Mouse (Mus musculus): ENCODE data around the gene Ddx31.

Ddx31 gene

DNA sequence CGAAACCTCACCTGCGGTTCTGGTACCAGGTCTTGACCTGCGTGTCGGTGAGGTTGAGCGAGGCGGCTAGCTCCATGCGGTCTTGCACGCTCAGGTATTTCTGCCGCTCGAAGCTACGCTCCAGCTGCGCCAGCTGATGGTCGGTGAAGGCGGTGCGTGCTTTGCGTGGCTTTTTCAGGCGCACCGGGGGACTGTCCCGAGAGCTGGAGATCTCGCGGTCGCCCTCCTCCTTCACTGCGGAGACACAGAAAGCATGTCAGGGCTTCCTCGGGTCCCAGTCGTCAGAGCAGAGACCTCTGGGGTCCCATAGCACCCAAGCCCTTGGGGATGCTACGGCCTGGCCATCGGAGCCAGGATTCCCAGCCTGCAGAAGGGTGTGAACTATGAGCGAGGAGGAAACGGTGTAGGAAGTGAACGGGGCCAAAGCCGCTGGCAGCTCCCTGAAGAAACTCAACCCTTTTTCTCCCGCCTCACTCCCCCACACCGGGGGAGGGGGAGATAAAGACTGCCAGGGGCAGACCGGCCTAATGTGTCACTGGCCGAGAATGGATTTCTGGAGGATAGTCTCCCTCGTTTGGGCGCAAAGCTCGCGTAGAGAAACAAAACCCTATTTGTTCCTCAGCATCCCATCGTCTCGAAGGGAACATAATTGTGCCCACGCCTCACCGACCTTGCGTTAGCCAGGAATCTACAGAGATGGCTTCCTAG lies 71.3 kb downstream of the Ddx31 start:
- no peak for DNase-seq (ENCODE audit: low spot score in 2 of 2)

DNA sequence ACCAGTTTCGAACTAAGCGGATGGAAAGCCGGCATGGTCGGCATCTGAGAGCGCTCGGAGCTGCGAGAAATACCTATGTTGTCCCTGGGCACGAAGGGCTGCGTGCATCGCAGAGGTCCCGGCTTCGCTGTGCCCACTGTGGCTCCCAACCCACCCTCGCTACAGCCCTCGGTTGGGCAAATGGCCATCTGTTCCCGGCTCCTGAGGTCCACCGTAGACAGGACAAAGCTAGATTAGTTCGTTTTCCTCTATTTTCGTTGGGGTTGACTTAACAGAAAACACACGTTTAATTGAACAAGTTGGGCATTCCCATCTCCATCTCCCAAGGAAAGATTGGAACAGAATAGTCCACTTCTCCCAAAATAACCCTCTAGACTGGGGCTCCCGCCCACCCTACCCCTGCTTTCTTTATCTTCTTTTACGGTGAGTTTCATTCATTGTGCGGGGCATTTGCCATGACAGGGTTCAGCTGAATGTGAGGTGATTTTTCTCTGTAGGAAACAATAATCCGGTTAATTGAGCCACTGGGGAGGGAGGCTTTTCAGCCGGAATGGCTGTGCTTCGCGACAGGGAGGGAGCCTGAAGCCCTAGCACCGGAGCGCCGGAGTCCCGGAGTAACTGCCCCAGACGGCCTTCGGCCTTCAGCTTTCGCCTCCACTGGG lies 72.0 kb downstream of the Ddx31 start:
- DNase-seq (ENCODE audit: low spot score in 2 of 2), result no peak

DNA sequence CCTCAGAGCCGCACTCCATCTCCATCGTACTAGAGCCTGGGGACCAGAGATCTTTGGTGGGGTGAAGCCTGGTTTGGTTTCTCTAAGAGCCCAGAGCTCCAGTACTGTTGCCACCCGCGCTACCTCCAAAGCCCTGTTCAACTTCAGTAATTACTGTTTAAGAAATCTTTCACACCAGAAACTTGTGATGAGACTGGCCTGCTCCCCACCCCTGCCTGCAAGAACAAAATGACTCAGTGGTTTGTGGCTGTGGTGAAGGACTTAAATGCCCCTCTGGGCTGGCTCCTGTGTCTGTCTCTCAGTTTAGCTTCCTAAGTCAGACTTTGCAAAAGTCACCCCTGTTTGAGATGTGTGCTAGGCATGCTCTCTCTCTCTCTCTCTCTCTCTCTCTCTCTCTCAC lies 72.8 kb downstream of the Ddx31 start:
- no peak for DNase-seq (ENCODE audit: low spot score in 2 of 2)

DNA sequence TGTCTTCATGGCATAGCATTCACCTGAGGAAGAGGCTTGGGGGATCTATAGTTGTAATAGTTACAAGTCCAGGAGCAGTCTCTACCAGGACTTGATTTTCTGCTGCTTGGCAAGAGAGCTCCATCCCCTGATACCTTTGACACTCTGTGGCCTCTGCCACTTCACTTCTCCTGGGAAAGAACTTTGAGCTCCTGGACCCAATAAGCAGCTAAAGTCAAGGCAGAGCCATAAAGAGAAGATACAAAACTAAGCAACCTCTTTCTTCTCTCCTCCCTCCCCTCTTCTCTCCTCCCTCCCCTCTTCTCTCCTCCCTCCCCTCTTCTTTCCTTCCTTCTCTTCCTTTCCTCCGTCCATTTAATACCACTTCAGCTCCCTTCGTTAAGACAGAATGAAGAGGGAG lies 73.9 kb downstream of the Ddx31 start:
- no peak for DNase-seq (ENCODE audit: low spot score in 2 of 2)

DNA sequence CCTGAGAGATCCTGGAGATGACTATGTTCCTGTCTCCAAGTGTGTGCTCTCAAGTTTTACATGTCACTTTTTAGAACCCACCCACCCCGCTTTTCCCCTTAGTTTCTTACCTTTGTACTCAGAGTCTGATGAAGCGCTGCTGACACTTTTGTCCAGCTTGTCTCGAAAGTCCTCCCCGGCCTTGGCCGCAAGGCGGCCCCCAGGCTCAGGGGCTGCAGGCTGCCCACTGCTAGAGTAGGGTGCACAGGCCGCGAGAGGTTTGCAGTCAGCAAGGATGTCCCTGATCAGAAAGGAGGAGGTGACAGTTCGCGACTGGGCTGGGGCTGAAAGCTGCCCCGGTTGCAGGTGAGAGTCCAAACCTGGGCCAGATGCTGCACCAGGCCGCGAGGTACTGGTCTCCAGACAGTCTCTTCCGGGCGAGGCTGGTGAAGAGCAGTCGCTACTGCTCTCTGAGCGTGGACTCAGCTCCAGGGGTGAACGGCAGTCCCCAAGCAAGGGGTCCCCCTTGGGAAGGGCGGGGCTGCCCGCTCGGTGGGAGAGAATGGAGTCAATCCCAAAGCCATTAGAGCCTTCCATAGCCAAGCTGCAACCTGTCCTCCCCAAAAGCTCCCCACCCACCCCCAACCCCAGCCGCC lies 75.0 kb downstream of the Ddx31 start:
- DNase-seq (ENCODE audit: low spot score in 2 of 2), result no peak

DNA sequence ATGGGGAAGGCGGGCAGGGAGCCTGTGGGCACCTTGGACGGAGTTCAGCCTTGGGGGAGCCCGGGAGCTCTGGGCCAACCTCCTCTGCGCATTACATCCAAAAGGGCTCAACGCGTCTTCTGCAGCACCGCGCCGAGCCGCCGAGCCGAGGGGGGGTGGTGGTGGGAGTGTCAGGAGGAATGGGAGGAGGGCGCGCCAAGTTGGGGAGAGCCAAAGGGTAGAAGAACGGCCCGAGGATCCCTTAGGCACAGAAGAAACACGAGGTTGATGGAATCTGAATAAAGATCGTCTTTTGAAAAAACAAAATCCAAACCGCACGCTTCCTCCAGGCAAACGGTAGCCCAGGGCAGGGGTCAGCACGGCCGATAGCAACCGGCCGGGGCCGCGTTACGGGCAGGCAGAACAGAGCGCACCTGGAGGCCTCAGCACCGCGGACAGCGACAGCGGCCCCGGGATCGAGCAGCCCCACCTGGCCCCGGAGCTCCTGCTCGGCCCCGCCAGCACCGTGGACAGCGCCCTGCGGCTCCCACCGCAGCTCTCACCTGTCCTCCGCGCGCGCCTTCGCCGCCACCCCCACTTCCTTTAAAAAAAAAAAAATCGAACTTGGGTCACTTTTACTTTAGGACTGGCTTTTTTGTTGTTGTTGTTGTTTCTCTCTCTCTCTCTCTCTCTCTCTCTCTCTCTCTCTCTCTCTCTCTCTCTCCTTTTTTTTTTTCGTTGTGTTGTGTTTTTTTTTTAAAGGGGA lies 75.7 kb downstream of the Ddx31 start:
- peak; percentile 58 to 82 for DNase-seq (ENCODE audit: low spot score in 2 of 2)

DNA sequence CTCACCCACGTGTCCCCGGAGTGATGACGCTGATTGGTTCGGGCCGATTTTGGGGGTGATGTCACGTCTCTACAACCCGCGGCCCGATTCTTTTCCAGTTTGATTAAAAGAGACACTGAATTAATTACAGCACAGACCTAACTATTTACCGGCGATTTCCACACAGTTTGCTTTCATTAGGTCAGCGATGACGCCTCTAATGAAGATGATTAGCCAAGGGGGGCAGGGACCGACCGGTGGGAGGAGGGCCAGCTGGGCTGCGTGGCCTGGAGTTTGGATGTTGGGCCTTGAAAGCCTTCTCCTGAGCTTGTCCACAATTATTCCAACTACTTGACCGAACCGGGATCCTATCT lies 76.3 kb downstream of the Ddx31 start, which contains the start of gene Barhl1:
TSS of gene Barhl1 (minus strand) at position 156 of the 353 bp plus-strand sequence.
- no peak for DNase-seq (ENCODE audit: low spot score in 2 of 2)

DNA sequence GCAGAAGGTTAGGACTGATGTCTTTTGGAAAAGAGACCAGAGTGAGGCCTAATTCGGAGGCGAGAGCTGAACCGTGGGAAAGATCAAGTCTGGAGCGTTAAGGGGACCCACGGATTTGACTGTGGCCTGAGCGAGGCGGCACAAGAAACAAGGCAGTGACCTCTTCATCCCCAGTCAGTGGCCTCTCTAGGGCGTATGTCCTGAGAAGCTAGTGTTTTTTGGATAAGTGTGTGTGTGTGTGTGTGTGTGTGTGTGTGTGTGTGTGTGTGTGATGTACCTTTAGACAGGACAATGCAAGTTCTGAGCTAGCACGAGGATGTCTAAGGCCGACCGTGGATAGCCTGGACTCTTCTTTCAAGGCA lies 76.9 kb downstream of the Ddx31 start:
- no peak for DNase-seq (ENCODE audit: low spot score in 2 of 2)

DNA sequence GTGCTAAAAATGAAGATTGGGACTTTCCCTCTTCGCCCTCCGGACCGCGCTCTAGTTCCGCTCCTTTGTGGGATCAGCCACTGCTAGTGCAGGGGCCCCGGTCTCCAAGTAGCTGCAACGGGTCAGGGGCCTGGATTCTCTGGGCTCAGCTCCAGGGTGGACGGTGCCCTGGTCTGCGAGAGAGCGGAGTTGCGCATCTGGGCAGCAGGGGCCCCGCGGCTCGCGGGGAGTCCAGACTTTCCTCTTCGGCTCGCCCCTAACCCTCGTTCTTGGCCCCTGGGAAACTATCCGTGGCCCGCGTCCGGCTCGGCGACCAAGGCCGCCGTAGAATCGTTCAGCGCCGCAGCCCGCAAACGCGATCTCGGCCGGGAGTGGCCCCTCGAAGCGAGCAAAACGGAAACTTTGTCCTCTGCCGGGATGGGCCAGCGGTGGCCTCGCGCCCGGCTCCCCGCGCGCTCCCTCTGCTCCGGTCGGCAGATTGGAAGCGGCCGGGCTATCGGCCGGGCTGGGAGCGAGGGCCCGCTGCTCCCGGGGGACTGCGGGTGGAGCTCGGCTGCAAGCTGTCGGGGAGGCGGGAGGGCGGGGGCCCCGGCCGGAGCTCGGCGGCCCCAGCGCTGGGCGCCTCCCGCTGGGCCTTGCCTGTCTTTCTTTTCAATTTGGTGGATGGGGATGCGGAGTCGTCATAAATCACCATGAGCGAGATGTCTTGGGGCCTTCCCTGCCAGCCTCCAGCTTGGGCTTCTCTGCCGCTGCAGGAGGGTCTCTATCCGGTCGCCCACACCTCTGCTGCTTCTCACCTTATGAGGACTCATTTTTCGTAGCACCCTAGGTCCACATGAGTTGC lies 77.5 kb downstream of the Ddx31 start:
- no peak for DNase-seq (ENCODE audit: low spot score in 2 of 2)

DNA sequence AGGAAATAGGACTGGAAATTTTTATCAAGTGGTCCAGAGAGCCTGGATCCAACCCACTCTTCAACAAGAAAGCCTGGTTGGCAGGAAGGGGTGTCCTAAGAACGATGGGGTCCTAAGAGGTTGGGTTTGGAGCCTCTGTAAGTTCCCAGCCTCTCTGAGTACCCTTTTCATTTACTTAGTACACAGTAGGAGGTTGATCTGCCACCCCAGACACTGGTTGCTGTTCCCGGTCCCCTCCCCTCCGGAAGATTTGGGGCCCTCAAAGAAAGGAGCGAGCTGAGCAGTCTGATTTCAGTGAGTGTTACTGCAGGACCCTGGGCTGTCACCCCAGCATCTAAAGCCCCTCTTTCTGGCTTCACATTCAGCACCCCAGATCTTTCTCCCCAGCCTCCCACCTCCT lies 78.8 kb downstream of the Ddx31 start:
- DNase-seq (ENCODE audit: low spot score in 2 of 2), result no peak

DNA sequence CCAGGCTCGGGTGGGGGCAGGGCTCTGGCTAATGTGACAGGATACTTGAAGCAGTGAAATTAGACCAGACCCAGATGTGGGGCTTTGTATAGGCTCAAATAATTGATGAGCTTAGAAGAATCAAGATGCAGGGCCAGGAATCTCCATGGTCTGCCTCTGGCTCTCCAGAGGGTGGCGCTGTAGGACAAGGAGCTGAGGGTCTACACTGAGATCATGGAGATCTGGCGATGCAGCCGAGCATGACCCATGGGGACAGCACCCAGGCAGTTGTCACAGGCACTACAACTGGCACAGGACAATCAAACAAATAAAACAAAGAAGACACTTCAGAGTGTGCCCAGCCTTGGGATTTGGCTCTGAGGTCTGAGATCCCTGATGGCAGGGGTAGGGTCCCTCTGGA lies 83.7 kb downstream of the Ddx31 start:
- DNase-seq (ENCODE audit: low spot score in 2 of 2), result peak; percentile 16 to 74

DNA sequence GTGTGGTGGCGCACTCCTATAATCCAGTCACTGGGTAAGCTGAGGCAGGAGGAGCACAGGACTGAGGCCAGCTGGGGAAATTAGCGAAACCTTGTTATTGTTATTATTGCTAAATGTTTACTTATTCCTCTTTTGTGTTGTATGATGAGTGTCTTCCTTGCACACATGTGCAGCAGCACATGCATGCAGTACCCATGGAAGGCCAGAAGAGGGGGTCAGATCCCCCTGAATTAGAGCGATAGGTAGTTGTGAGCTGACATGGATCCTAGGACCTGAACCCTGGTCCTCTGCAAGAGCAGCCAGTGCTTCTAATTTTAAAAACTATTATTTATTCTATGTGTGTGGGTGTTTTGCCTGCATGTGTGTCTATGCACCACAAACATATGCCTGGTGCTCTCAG lies 90.4 kb downstream of the Ddx31 start:
- no peak for DNase-seq (ENCODE audit: low spot score in 2 of 2)

DNA sequence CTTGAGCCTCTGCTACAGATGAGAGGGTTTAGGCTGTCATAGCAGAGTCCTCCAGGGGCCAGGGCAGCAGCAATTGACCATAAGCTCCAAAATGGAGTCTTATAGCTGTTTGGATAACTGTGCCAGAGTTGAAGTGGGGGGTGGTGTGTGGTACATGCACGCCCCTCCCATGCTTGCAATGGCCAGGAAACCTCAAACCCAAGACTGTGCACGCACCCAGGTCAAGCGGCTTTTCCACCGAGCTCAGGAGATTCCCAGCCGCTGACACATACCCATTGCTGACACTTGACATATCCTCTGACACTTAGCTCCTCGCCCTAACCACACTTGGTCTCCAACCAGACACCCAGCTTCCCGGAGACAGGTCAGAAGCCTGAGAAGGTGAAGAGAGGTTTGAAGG lies 98.8 kb downstream of the Ddx31 start:
- DNase-seq (ENCODE audit: low spot score in 2 of 2), result no peak

DNA sequence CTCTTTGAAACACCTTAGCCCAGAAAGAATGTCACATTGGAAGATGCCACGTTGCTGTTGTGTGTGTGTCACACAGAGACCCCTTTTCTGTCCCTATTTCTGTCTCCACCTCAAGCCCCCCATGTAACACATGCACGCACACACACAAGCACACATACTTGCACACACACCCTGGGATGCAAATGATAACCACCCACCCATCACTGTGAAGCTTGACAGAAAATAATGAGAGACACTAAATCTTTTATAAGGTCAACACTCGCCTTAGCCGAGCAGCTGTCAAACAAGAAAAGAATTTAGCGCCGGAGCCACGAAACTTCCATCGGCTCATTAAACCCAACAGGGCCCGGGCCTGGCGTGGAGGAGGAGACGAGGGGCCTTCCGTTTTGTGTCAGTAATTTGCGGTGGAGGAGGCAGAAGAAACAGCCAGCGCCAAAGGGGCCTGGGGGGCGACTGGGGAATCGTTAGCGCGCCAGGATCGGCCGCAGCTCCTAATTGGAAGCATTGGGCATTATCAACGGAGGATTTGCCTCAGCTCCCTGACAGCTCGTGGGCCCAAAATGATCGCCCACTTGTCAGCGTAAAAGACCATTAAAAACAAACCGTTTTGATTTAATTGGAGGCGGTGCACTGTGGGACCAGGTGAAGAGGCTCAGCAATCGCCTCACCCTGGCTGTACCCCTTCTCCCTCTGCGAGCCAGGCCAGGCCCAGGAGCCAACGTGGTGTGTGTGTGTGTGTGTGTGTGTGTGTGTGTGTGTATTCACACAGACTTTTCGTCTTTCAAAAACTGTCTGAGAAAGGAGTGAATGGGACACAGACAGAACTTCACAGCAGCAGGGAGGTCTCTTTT lies 103.7 kb downstream of the Ddx31 start:
- DNase-seq (ENCODE audit: low spot score in 2 of 2), result no peak

DNA sequence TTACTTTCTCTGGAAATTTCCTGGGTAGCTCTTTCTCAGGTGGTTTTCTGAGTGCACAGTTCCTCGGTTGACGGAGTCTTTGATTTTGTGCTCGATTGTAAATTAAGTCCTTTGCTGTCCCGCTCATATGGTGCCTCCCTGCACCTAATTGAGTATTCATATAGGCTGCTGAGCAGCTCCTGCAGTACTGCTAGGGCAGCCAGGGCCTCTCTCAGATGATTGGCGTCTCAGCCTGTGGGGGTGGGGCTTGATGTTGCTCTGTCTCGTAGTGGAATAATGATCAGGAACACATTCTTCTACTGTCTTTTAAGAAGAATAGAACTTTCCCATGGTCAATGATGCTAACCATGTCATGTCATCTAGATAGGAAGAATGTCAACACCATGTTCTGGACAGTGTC lies 105.2 kb downstream of the Ddx31 start:
- DNase-seq (ENCODE audit: low spot score in 2 of 2), result no peak

DNA sequence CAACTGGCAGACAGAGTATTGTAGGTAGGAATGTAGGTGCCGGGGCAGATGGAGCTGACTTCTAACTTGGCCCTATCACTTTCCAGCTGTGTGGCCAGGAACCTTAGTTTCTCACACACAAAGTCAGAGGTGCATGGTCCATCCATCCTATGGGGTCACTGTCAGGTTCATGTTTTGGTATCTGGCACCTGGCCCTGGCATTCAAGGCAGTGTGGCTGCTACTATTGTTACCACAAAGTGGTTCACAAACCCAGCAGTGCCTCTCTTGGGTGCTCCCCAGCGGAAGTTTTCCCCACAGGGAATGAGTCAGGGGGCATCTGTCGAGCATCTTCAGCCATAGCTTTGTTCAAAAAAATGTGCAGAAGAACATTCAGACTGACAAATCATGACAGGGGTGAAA lies 106.1 kb downstream of the Ddx31 start:
- DNase-seq (ENCODE audit: low spot score in 2 of 2), result no peak

DNA sequence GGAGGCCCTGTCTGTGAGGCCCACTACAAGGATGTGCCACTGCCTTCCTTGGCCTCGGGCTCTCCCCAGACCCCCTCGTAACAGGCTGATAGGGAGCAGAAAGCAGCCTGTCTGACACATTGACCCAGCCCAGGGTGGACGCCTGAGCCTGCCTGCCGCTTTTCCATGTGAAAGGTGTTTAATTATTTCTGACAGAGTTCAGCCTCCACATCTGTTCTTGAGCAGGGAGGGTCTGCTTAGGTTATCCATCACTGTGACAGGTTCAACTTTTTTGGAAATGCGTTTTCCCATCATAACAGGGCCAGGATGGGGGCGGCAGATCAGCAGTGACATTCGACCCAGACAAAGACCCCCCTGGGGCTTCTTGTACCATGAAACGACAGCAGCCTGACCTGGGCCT lies 112.8 kb downstream of the Ddx31 start:
- DNase-seq (ENCODE audit: low spot score in 2 of 2), result no peak

DNA sequence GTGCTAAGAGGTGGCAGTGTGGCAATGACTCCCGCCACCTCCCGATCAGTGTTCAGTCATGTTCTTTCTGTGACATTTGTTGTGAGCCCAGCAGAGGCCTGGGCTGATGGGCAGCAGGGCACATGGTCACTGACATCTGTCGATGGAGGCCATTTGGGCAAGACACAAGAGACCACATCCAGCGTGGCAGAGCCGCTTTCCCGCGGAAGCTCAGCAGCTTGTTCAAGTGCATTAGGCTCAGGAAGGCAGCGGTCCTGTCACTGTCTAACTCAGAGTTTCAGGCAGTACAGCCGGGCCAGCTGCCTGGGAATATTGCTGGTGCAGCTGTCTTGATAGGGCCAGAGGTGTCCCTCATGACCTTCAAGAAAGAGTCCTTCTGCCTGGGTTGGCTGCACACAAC lies 114.4 kb downstream of the Ddx31 start:
- DNase-seq (ENCODE audit: low spot score in 2 of 2), result no peak
